Mouse (Mus musculus): ENCODE data around the gene Foxa3. TPM values are rescaled to one million over a fixed set of nuclear protein-coding genes. Genes with fewer than 3 reads are reported as not detected.
A peak's percentile ranks its signal among the peaks of the same experiment; 100 is the strongest.
"Not testable (repeated sequence)": the region's sequence is repeated elsewhere in the genome, so short reads cannot be mapped to it uniquely, and the experiment has no call there.

Foxa3 gene
- 30.2 and 32.7 TPM in 2 replicates for polyA plus RNA-seq (2015; fragmentation: Nextera tagmentation; extraction: Ambion mirVana)

DNA sequence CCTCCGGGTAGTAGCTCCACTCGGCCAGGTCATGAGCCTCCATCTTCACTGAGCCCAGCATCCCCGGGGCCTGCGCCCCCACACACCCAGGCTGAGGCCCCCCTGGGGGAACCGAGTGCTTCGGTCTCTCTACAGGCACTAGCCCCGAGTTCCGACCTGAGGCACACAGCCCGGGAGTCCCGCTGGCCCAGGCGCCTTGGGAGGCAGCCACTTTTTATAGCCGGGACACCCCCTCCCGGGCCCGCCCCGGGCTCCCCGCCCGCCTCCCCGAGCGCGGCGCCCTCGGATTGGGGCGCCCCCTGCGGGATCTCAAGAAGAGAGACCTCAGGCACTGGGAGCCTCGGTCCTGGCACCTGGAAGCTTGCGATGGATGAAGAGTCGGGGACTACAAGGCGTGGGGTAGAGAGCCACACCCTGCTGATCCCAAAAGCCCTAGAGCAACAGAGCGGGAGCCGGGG, at the start of gene Foxa3:
TSS of gene Foxa3 (minus strand) at position 182 of the 458 bp plus-strand sequence.
- Histone ChIP-seq H3K27me3 (replicated peaks) (peaks cover 30% of the 10 kb centered on the region), H3K4me1 (peaks cover 25% of the 10 kb centered on the region), H3K36me3 (no peaks in the 10 kb centered on the region), H3K4me2 (peak within 1 kb of the TSS; percentile 85), H3K27ac (no peak within 1 kb of the TSS; the same call in 1 of the 2 replicates), H3K9ac (peak within 1 kb of the TSS; percentile 83), H3K4me3 (replicated peaks) (peak within 1 kb of the TSS; percentile 76), H3K9me3 (no peaks in the 10 kb centered on the region)
- peak; percentile 54 for ATAC-seq (ENCODE audit: insufficient read depth, low FRiP score, low read depth)
- 2% methylated on average over 30 of the region's 30 CpGs for WGBS

DNA sequence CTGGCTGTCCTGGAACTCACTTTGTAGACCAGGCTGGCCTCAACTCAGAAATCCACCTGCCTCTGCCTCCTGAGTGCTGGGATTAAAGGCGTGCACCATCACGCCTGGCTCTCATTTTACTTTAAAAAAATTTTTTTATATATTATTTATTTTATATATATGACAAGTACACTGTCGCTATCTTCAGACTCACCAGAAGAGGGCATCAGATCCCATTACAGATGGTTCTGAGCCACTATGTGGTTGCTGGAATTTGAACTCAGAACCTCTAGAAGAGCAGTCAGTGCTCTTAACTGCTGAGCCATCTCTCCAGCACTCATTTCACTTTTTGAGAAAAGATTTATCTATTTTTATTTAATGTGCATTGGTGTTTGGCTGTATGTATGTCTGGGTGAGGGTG, 47.7 kb upstream of the Foxa3 start:
- H3K9me3 ChIP-seq; H3K4me2 ChIP-seq; H3K4me1 ChIP-seq; H3K27ac ChIP-seq; H3K36me3 ChIP-seq; H3K4me3 ChIP-seq (replicated peaks); H3K9ac ChIP-seq; ATAC-seq (ENCODE audit: insufficient read depth, low FRiP score, low read depth): not testable (repeated sequence)
- 44% methylated on average over 3 of the region's 3 CpGs for WGBS
- H3K27me3 ChIP-seq (replicated peaks) = peaks cover 14% of the 10 kb centered on the region

DNA sequence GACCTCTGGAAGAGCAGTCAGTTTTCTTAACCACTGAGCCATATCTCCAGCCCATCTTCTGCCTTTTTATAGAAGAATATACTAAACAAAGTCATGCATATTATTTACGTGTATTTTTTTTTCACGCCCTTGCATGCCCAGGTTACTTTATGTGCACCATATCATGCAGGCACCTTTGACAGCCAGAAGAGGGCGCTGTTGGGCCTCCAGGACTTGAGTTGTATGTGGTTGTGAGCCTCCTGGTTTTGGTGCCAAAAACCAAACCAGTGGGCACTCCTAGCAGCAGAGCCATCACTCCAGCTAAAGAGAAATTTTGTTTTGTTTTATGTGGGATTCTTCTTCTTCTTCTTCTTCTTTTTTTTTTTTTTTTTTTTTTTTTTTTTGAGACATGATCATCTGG, 46.2 kb upstream of the Foxa3 start:
- no peaks in the 10 kb centered on the region for H3K4me1 ChIP-seq
- no peak overlapping the region for H3K4me2 ChIP-seq
- H3K27me3 ChIP-seq (replicated peaks) = peaks cover 30% of the 10 kb centered on the region
- H3K4me3 ChIP-seq (replicated peaks) = no peak overlapping the region
- no peak overlapping the region for H3K27ac ChIP-seq
- ATAC-seq (ENCODE audit: insufficient read depth, low FRiP score, low read depth) = no peak
- no peaks in the 10 kb centered on the region for H3K9me3 ChIP-seq
- WGBS = 41% methylated on average over 3 of the region's 3 CpGs
- no peak overlapping the region for H3K9ac ChIP-seq
- H3K36me3 ChIP-seq = no peaks in the 10 kb centered on the region

DNA sequence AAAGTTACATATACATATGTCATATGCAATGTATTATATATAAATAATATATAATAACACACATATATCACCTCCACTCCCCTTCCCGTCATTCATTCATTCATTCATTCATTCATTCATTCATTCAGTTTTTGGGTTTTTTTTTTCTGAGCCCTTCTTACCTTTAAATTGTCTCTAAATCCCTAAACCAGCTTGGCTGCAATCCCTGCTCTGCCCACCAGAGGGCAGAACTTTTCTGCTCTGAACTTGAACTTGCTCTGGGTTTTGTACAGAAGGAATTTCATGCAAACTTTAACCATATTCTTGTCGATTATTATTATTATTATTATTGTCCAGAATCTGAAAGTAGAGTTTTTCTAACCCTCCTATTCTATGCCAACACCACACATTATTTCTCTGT, 45.4 kb upstream of the Foxa3 start:
- ATAC-seq (ENCODE audit: insufficient read depth, low FRiP score, low read depth) = no peak
- 5% methylated on average over 2 of the region's 2 CpGs for WGBS

DNA sequence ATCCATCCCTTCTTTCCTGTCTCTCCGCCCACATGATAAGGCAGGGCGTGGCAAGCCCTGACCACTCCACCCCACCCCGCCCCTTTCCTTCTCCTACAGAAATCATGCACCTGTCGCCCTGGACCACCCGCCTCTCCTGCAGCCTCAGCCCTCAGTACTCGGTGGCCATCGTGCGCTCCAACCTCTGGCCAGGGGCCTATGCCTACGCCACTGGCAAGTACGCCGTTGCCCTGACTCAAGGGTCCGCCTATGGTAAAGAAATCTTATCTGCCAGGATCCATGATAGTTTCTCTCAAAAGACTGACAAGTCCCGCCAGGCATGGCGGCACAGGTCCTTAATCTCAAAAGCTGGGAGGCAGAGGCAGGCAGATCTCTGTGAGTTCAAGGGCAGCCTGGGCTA, 44.6 kb upstream of the Foxa3 start:
- no peaks in the 10 kb centered on the region for H3K36me3 ChIP-seq
- peaks cover 33% of the 10 kb centered on the region for H3K27me3 ChIP-seq (replicated peaks)
- no peak overlapping the region for H3K9ac ChIP-seq
- 58% methylated on average over 14 of the region's 14 CpGs for whole genome bisulfite sequencing
- H3K9me3 ChIP-seq = no peaks in the 10 kb centered on the region
- H3K4me3 ChIP-seq (replicated peaks) = no peak overlapping the region
- ATAC-seq (ENCODE audit: insufficient read depth, low FRiP score, low read depth) = no peak
- no peaks in the 10 kb centered on the region for H3K4me1 ChIP-seq
- no peak overlapping the region for H3K4me2 ChIP-seq
- H3K27ac ChIP-seq = no peak overlapping the region

More for the DNA sequence above, 45.4 kb upstream of the Foxa3 start:
- Histone ChIP-seq H3K9me3 (no peaks in the 10 kb centered on the region), H3K27ac (no peak overlapping the region), H3K36me3 (no peaks in the 10 kb centered on the region), H3K4me1 (no peaks in the 10 kb centered on the region), H3K27me3 (replicated peaks) (peaks cover 33% of the 10 kb centered on the region), H3K9ac (no peak overlapping the region), H3K4me3 (replicated peaks) (no peak overlapping the region), H3K4me2 (no peak overlapping the region)

DNA sequence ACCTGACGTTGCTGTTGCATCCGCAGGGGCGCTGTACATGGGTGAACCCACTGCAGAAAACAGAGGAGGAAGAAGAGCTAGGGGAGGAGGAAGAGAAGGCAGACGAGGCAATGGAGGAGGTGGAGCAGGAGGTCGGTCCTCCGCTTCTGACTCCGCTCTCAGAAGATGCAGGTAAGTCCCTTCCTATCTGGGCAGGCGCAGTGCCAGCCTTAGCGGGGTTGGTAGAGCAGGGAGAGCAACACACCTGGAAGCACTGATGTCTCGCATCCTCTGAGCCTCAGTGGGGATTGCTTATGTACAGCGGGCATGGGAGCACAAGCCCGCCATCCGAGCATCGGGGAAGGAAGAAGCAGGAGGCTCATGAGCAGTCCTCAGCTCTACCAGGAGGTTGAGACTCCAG, 43.7 kb upstream of the Foxa3 start:
- 36% methylated on average over 14 of the region's 14 CpGs for WGBS
- peaks cover 33% of the 10 kb centered on the region for H3K27me3 ChIP-seq (replicated peaks)
- H3K9me3 ChIP-seq = no peaks in the 10 kb centered on the region
- no peak overlapping the region for H3K27ac ChIP-seq
- no peak overlapping the region for H3K9ac ChIP-seq
- no peaks in the 10 kb centered on the region for H3K36me3 ChIP-seq
- H3K4me2 ChIP-seq = no peak overlapping the region
- no peak overlapping the region for H3K4me3 ChIP-seq (replicated peaks)
- no peaks in the 10 kb centered on the region for H3K4me1 ChIP-seq
- ATAC-seq (ENCODE audit: insufficient read depth, low FRiP score, low read depth) = no peak

DNA sequence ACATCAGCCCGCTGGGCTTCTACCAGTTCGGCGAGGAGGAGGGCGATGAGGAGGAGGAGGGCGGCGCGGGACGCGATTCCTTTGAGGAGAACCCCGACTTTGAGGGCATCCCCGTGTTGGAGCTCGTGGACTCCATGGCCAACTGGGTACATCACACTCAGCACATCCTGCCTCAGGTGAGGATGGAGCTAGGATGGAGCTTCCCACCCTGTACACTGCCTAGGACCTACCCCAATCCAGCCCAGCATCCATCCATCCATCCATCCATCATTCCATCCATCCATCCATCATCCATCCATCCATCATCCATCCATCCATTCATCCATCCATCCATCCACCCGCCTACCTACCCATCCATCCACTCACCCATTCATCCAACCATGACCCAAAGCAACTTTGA, 42.6 kb upstream of the Foxa3 start:
- Histone ChIP-seq H3K4me3 (replicated peaks) (0 out of 2 replicates have a peak overlapping the region, but pooled peaks have one; percentile 1), H3K9me3 (no peaks in the 10 kb centered on the region), H3K9ac (no peak overlapping the region), H3K27me3 (replicated peaks) (peaks cover 33% of the 10 kb centered on the region), H3K36me3 (no peaks in the 10 kb centered on the region), H3K4me1 (no peaks in the 10 kb centered on the region), H3K27ac (no peak overlapping the region), H3K4me2 (peak overlapping the region; percentile 31)
- ATAC-seq (ENCODE audit: insufficient read depth, low FRiP score, low read depth) = no peak
- 43% methylated on average over 13 of the region's 13 CpGs for WGBS

DNA sequence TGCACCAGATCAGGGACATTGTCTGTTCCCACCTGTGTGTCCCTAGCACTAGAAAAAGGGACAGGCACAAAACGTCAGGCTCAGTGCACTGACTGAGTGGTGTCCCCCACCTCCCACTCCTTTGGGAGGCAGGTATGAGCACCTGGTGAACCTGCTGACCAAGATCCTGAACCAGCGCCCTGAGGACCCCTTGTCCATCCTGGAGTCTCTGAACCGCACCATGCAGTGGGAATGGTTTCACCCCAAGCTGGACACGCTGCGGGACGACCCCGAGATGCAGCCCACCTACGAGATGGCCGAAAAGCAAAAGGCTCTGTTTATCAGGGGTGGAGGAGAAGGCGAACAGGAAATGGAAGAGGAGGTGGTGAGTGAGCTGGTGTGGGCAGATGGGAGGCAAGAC, 34.1 kb upstream of the Foxa3 start:
- WGBS = 80% methylated on average over 10 of the region's 10 CpGs
- H3K4me3 ChIP-seq (replicated peaks) = no peak overlapping the region
- no peaks in the 10 kb centered on the region for H3K9me3 ChIP-seq
- no peaks in the 10 kb centered on the region for H3K27me3 ChIP-seq (replicated peaks)
- H3K36me3 ChIP-seq = 0 out of 2 replicates have a peak, but pooled peaks cover 6% of the 10 kb centered on the region
- no peak overlapping the region for H3K4me2 ChIP-seq
- H3K27ac ChIP-seq = no peak overlapping the region
- no peak overlapping the region for H3K9ac ChIP-seq
- H3K4me1 ChIP-seq = 0 out of 2 replicates have a peak, but pooled peaks cover 5% of the 10 kb centered on the region
- ATAC-seq (ENCODE audit: insufficient read depth, low FRiP score, low read depth) = no peak

DNA sequence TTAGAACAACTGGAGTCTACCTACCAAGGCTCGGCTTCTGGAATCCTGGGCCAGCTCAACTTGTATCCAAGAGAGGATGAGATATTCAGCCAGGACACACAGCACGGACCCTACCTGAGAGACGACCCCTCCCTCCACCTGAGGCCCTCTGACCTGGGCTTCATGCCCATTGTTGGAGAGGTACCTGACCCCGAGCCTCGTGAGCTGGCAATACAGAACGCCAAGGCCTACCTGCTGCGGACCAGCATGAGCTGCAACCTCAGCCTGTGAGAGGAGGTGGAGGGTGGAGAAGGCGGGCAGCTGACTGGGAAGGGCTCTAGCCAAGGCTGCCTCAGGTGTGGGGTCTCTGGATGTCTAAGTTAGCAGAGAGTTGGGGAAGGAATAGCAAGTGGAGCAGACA, 31.8 kb upstream of the Foxa3 start:
- Histone ChIP-seq H3K4me2 (no peak overlapping the region), H3K9me3 (no peaks in the 10 kb centered on the region), H3K4me1 (0 out of 2 replicates have a peak, but pooled peaks cover 5% of the 10 kb centered on the region), H3K9ac (no peak overlapping the region), H3K36me3 (peaks cover 21% of the 10 kb centered on the region; the same call in 1 of the 2 replicates), H3K27ac (no peak overlapping the region), H3K27me3 (replicated peaks) (no peaks in the 10 kb centered on the region), H3K4me3 (replicated peaks) (no peak overlapping the region)
- ATAC-seq (ENCODE audit: insufficient read depth, low FRiP score, low read depth) = no peak
- 87% methylated on average over 8 of the region's 8 CpGs for WGBS

DNA sequence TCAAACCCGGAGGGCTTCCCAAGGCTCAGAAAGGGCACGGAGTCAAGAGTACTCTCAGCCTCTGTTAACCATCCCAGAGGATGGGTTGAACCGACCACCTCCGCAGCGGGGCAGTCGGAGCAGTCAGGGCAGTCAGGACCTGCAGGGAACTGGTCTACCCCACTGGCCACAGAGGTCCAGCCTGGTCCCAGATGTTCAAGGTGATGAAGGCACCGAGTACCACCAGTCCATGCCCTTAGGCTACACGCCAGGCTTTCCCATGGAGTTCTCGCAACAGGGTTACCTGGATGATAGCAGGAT, 31.4 kb upstream of the Foxa3 start:
- Histone ChIP-seq H3K27me3 (replicated peaks) (no peaks in the 10 kb centered on the region), H3K27ac (no peak overlapping the region), H3K9ac (no peak overlapping the region), H3K4me1 (0 out of 2 replicates have a peak, but pooled peaks cover 5% of the 10 kb centered on the region), H3K4me2 (peak overlapping the region; percentile 37), H3K36me3 (peaks cover 25% of the 10 kb centered on the region; the same call in 1 of the 2 replicates), H3K4me3 (replicated peaks) (no peak overlapping the region), H3K9me3 (no peaks in the 10 kb centered on the region)
- no peak for ATAC-seq (ENCODE audit: insufficient read depth, low FRiP score, low read depth)
- 70% methylated on average over 9 of the region's 9 CpGs for WGBS

DNA sequence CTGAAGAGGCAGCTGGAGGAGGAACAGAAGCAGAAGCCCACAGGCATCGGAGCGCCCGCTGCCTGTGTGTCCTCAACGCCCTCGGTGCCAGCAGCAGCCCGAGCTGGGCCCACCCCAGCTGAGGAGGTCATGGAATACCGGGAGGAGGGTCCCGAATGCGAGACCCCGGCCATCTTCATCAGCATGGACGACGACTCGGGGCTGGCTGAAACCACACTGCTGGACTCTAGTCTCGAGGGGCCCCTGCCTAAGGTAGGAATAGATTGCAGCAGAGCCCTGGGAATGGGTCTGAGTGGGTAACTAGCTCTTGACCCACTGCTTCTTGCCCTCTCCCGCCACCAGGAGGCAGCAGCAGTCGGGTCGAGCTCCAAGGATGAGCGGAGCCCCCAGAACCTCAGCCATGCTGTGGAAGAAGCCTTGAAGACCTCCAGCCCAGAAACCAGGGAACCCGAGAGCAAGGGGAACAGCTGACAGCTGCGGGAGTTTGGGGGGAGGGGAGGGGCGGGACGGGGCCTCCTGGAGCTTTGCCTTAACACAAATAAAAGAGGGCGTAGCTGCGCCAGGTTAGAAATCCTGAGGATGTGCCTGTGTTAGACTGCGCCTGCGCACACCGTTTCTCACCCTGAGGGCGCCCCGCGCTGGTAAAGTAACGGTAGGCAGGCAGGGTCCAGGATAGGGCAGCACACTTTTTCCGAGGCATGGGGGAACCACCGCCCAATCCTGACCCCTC, 30.9 kb upstream of the Foxa3 start, which contains the start of gene Rsph6a:
TSS of gene Rsph6a (plus strand) at position 644 of the 730 bp plus-strand sequence.
- 30% methylated on average over 33 of the region's 33 CpGs for WGBS
- no peaks in the 10 kb centered on the region for H3K9me3 ChIP-seq
- H3K4me3 ChIP-seq (replicated peaks) = no peak within 1 kb of the TSS
- peaks cover 30% of the 10 kb centered on the region; the same call in 1 of the 2 replicates for H3K36me3 ChIP-seq
- peak within 1 kb of the TSS; percentile 37 for H3K4me2 ChIP-seq
- H3K4me1 ChIP-seq = 0 out of 2 replicates have a peak, but pooled peaks cover 5% of the 10 kb centered on the region
- H3K9ac ChIP-seq = no peak within 1 kb of the TSS
- peak; percentile 51; the same call in 1 of the 2 replicates for ATAC-seq (ENCODE audit: insufficient read depth, low FRiP score, low read depth)
- H3K27ac ChIP-seq = no peak within 1 kb of the TSS
- no peaks in the 10 kb centered on the region for H3K27me3 ChIP-seq (replicated peaks)

DNA sequence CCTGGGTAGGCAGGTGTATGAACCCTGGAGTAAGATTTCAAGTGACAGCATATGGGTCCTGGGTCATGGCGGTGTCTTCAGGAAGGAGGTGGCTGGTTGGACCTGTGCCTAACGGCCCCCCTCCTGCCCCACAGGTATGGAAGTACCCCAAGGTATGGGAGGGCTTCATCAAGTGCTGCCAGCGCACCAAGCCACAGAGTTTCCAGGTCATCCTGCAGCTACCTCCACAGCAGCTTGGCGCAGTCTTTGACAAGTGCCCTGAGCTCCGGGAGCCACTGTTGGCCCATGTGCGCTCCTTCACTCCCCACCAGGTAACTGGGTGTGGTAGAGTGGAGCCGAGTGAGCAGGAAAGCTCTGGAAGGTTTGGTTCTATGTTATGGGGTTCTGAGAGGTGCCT, 29.8 kb upstream of the Foxa3 start:
- WGBS = 87% methylated on average over 7 of the region's 7 CpGs
- no peak overlapping the region for H3K27ac ChIP-seq
- peaks cover 34% of the 10 kb centered on the region; the same call in 1 of the 2 replicates for H3K36me3 ChIP-seq
- H3K9ac ChIP-seq = no peak overlapping the region
- no peaks in the 10 kb centered on the region for H3K27me3 ChIP-seq (replicated peaks)
- no peak overlapping the region for H3K4me3 ChIP-seq (replicated peaks)
- H3K4me1 ChIP-seq = 0 out of 2 replicates have a peak, but pooled peaks cover 5% of the 10 kb centered on the region
- no peak overlapping the region for H3K4me2 ChIP-seq
- no peak for ATAC-seq (ENCODE audit: insufficient read depth, low FRiP score, low read depth)
- H3K9me3 ChIP-seq = no peaks in the 10 kb centered on the region

Data from stomach, embryonic 15.5 days (tissue).